Mouse (Mus musculus): ENCODE data around the gene Fbxl7. TPM values are rescaled to one million over a fixed set of nuclear protein-coding genes. Genes with fewer than 3 reads are reported as not detected.

Gene Fbxl7
- polyA plus RNA-seq, 2 experiments = 0.56 to 0.57 TPM

GRCm38 (mm10) chr15:26533997-26534700, 361.2 kb downstream of the Fbxl7 start:
- 40% methylated on average over 3 of the region's 3 CpGs for WGBS (ENCODE audit: insufficient replicate concordance)
- Histone ChIP-seq H3K36me3 (replicated peaks; ENCODE audit: control insufficient read depth, insufficient read depth, low read depth) (no peaks in the 10 kb centered on the region), H3K27ac (no peak overlapping the region), H3K9ac (replicated peaks) (no peak overlapping the region), H3K9me3 (ENCODE audit: control insufficient read depth, low read length) (no peaks in the 10 kb centered on the region), H3K4me1 (replicated peaks; ENCODE audit: control insufficient read depth in 2 of 2, insufficient read depth in 2 of 2, low read length in 1 of 2) (no peaks in the 10 kb centered on the region), H3K4me2 (ENCODE audit: low read depth) (no peak overlapping the region), H3K27me3 (ENCODE audit: control insufficient read depth, insufficient read depth, low read length) (no peaks in the 10 kb centered on the region), H3K4me3 (ENCODE audit: insufficient read depth in 1 of 2, low read depth in 2 of 2, low read length in 2 of 2) (no peak overlapping the region)
- DNase-seq (ENCODE audit: low read depth in 3 of 3, low spot score in 3 of 3) (no peak), ATAC-seq (ENCODE audit: insufficient read depth) (no peak)
- TF ChIP-seq EP300 (IDR thresholded peaks at IDR 0.05; ENCODE audit: low read depth) (no peak), CTCF (IDR thresholded peaks at IDR 0.05; ENCODE audit: low read depth) (no peak)

GRCm38 (mm10) chr15:26519220-26519631, 376.2 kb downstream of the Fbxl7 start:
- no peaks in the 10 kb centered on the region for H3K27me3 ChIP-seq (ENCODE audit: control insufficient read depth, insufficient read depth, low read length)
- TF ChIP-seq EP300 (IDR thresholded peaks at IDR 0.05; ENCODE audit: low read depth) = no peak
- WGBS (ENCODE audit: insufficient replicate concordance) = 61% methylated on average over 6 of the region's 6 CpGs
- ATAC-seq (ENCODE audit: insufficient read depth) = no peak
- H3K9me3 ChIP-seq (ENCODE audit: control insufficient read depth, low read length) = no peaks in the 10 kb centered on the region
- no peak overlapping the region for H3K9ac ChIP-seq (replicated peaks)
- no peak overlapping the region for H3K4me2 ChIP-seq (ENCODE audit: low read depth)
- H3K4me3 ChIP-seq (ENCODE audit: insufficient read depth in 1 of 2, low read depth in 2 of 2, low read length in 2 of 2) = no peak overlapping the region
- no peaks in the 10 kb centered on the region for H3K36me3 ChIP-seq (replicated peaks; ENCODE audit: control insufficient read depth, insufficient read depth, low read depth)
- no peaks in the 10 kb centered on the region for H3K4me1 ChIP-seq (replicated peaks; ENCODE audit: control insufficient read depth in 2 of 2, insufficient read depth in 2 of 2, low read length in 1 of 2)
- no peak for DNase-seq (ENCODE audit: low read depth in 3 of 3, low spot score in 3 of 3)
- H3K27ac ChIP-seq = no peak overlapping the region

- TF ChIP-seq CTCF (IDR thresholded peaks at IDR 0.05; ENCODE audit: low read depth) = no peak
- TF ChIP-seq EP300 (IDR thresholded peaks at IDR 0.05; ENCODE audit: low read depth) = no peak
- ATAC-seq (ENCODE audit: insufficient read depth) = no peak
Observed at GRCm38 (mm10) chr15:26501024-26501423, 394.4 kb downstream of the Fbxl7 start.

More at GRCm38 (mm10) chr15:26501024-26501423, 394.4 kb downstream of the Fbxl7 start:
- no peak overlapping the region for H3K4me3 ChIP-seq (ENCODE audit: insufficient read depth in 1 of 2, low read depth in 2 of 2, low read length in 2 of 2)
- no peak overlapping the region for H3K27ac ChIP-seq
- no peaks in the 10 kb centered on the region for H3K36me3 ChIP-seq (replicated peaks; ENCODE audit: control insufficient read depth, insufficient read depth, low read depth)
- no peaks in the 10 kb centered on the region for H3K27me3 ChIP-seq (ENCODE audit: control insufficient read depth, insufficient read depth, low read length)
- 30% methylated on average over 4 of the region's 4 CpGs for WGBS (ENCODE audit: insufficient replicate concordance)
- H3K9ac ChIP-seq (replicated peaks) = no peak overlapping the region
- H3K4me1 ChIP-seq (replicated peaks; ENCODE audit: control insufficient read depth in 2 of 2, insufficient read depth in 2 of 2, low read length in 1 of 2) = no peaks in the 10 kb centered on the region
- no peaks in the 10 kb centered on the region for H3K9me3 ChIP-seq (ENCODE audit: control insufficient read depth, low read length)
- H3K4me2 ChIP-seq (ENCODE audit: low read depth) = no peak overlapping the region
- DNase-seq (ENCODE audit: low read depth in 3 of 3, low spot score in 3 of 3) = no peak

Measured in liver, embryonic 14.5 days (tissue).